Mouse (Mus musculus) erythroblast, embryonic 14.5 days (primary cell): ENCODE measurements around the gene Ccdc106.

Experiments used
- GATA1 ChIP-seq: IDR thresholded peaks from 2 replicates; pipeline ENCODE4 v1.6.1; 2012; ENCODE audit warnings: low read length, inconsistent platforms, mixed read lengths
- TAL1 ChIP-seq: IDR thresholded peaks from 3 replicates; pipeline ENCODE4 v1.6.1; 2012; ENCODE audit warnings: low read length, inconsistent platforms, mixed read lengths

DNA sequence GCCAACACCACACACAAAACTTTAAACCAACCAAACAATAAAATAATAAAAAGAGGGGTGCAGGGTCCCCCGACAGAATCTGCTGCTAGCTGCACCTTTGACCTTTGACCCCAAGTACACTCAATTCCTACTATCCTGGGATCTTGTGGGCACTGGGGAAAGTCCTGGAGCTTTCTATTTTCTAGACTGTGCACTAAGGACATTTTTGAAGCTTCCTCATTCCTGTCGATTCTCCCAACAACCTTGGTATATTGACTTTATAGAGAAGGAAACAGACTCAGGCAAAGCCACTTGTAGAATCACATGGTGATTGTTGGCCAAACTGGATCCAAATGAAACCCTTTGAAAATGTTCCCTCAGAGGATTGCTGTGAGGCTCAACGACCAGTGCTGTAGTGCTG, 4.3 kb upstream of the Ccdc106 start:
- TF ChIP-seq GATA1 (no peak), TAL1 (no peak)
